Mouse (Mus musculus) right cerebral cortex, postnatal 10 days (tissue): ENCODE measurements around the gene Rps12-ps3.

Experiments
- DNase-seq, 2 experiments: peaks; one replicate each; pipeline ENCODE4 v3.0.0; 2021; ENCODE audit warnings: low spot score in 2 of 2

Rps12-ps3 gene

GRCm38 (mm10) chr19:59351151-59351889 is 29.2 kb downstream of the Rps12-ps3 start:
- DNase-seq: no peak

- no peak for DNase-seq
Measured at GRCm38 (mm10) chr19:59352760-59353159, 30.7 kb downstream of the Rps12-ps3 start.

GRCm38 (mm10) chr19:59354906-59355305 is 32.8 kb downstream of the Rps12-ps3 start:
- no peak for DNase-seq

- no peak for DNase-seq
Measured at GRCm38 (mm10) chr19:59356388-59356787, 34.3 kb downstream of the Rps12-ps3 start.

GRCm38 (mm10) chr19:59356843-59357595 is 34.9 kb downstream of the Rps12-ps3 start:
- DNase-seq: peak in 1 of 2 experiments; percentile 5

GRCm38 (mm10) chr19:59357878-59358277 is 35.8 kb downstream of the Rps12-ps3 start:
- DNase-seq: peak in 1 of 2 experiments; percentile 5

- DNase-seq: peak in 1 of 2 experiments; percentile 10
Measured at GRCm38 (mm10) chr19:59359202-59359601, 37.1 kb downstream of the Rps12-ps3 start.

- DNase-seq: peak in 1 of 2 experiments; percentile 2
Measured at GRCm38 (mm10) chr19:59360486-59360896, 38.4 kb downstream of the Rps12-ps3 start.

GRCm38 (mm10) chr19:59362646-59363045 is 40.6 kb downstream of the Rps12-ps3 start:
- peak in 1 of 2 experiments; percentile 4 for DNase-seq

- DNase-seq: peak in 1 of 2 experiments; percentile 3
Measured at GRCm38 (mm10) chr19:59363666-59364065, 41.6 kb downstream of the Rps12-ps3 start.

- DNase-seq: no peak
Measured at GRCm38 (mm10) chr19:59366724-59367123, 44.6 kb downstream of the Rps12-ps3 start.

- DNase-seq: no peak
Measured at GRCm38 (mm10) chr19:59367892-59368291, 45.8 kb downstream of the Rps12-ps3 start.

- no peak for DNase-seq
Measured at GRCm38 (mm10) chr19:59371016-59371415, 48.9 kb downstream of the Rps12-ps3 start.
